Mouse (Mus musculus) megakaryocyte, embryonic 14.5 days (primary cell): ENCODE measurements around the gene Rpf2. TPM values are rescaled to one million over a fixed set of nuclear protein-coding genes. Genes with fewer than 3 reads are reported as not detected.

Experiments
- H3K27me3 ChIP-seq: replicated peaks from 2 replicates; pipeline ENCODE3; 2012; ENCODE audit warnings: inconsistent platforms
- H3K36me3 ChIP-seq: replicated peaks from 2 replicates; pipeline ENCODE3; 2012; ENCODE audit warnings: low read length, inconsistent platforms, mixed read lengths
- H3K4me1 ChIP-seq: 2 replicates; pipeline ENCODE4 v1.6.1; 2012; ENCODE audit warnings: inconsistent platforms
- H3K4me3 ChIP-seq: replicated peaks from 2 replicates; pipeline ENCODE3; 2012; ENCODE audit warnings: moderate library complexity, mild to moderate bottlenecking, inconsistent platforms
- H3K9me3 ChIP-seq: 2 replicates; pipeline ENCODE4 v1.6.1; 2012; ENCODE audit warnings: inconsistent platforms
- FLI1 ChIP-seq: IDR thresholded peaks from 2 replicates; pipeline ENCODE4 v1.6.1; 2012; ENCODE audit warnings: low read length, inconsistent platforms, mixed read lengths
- GATA1 ChIP-seq: IDR thresholded peaks from 3 replicates; pipeline ENCODE4 v1.6.1; 2012; ENCODE audit warnings: mixed read lengths, low read length, inconsistent platforms, borderline replicate concordance
- polyA plus RNA-seq: library from polyadenylated mRNA; stranded (reverse); fragments of >175 nt; gene quantifications from 2 replicates; pipeline ENCODE4 v1.2.3, GENCODE M21; 2012; ENCODE audit warnings: low replicate concordance; ENCODE audit not compliant: insufficient read depth

Gene Rpf2
- polyA plus RNA-seq, 1 experiment: 1.3 TPM

- peaks cover 78% of the 10 kb centered on the region for H3K4me1 ChIP-seq
- no peaks in the 10 kb centered on the region for H3K27me3 ChIP-seq
- H3K9me3 ChIP-seq: no peaks in the 10 kb centered on the region
- TF ChIP-seq GATA1: no peak
- no peak for TF ChIP-seq FLI1
- H3K36me3 ChIP-seq: no peaks in the 10 kb centered on the region
- no peak overlapping the region for H3K4me3 ChIP-seq
Measured at GRCm38 (mm10) chr10:40195001-40195400, 51.8 kb downstream of the Rpf2 start.

- Histone ChIP-seq H3K4me3 (peak overlapping the region; percentile 89), H3K4me1 (peaks cover 78% of the 10 kb centered on the region), H3K9me3 (no peaks in the 10 kb centered on the region), H3K27me3 (no peaks in the 10 kb centered on the region), H3K36me3 (no peaks in the 10 kb centered on the region)
- TF ChIP-seq FLI1: no peak
- no peak for TF ChIP-seq GATA1
Measured at GRCm38 (mm10) chr10:40192010-40192935, 54.6 kb downstream of the Rpf2 start.

- TF ChIP-seq GATA1 (no peak), FLI1 (no peak)
- Histone ChIP-seq H3K4me3 (peak overlapping the region; percentile 89), H3K9me3 (no peaks in the 10 kb centered on the region), H3K4me1 (peaks cover 72% of the 10 kb centered on the region), H3K36me3 (no peaks in the 10 kb centered on the region), H3K27me3 (no peaks in the 10 kb centered on the region)
Measured at GRCm38 (mm10) chr10:40191338-40191979, 55.4 kb downstream of the Rpf2 start.

- peak overlapping the region; percentile 89 for H3K4me3 ChIP-seq
- no peaks in the 10 kb centered on the region for H3K27me3 ChIP-seq
- no peaks in the 10 kb centered on the region for H3K36me3 ChIP-seq
- H3K9me3 ChIP-seq: no peaks in the 10 kb centered on the region
- peaks cover 70% of the 10 kb centered on the region for H3K4me1 ChIP-seq
- no peak for TF ChIP-seq FLI1
- no peak for TF ChIP-seq GATA1
Measured at GRCm38 (mm10) chr10:40190871-40191270, 56.0 kb downstream of the Rpf2 start.

GRCm38 (mm10) chr10:40189689-40190088, 57.1 kb downstream of the Rpf2 start:
- H3K36me3 ChIP-seq: no peaks in the 10 kb centered on the region
- no peaks in the 10 kb centered on the region for H3K9me3 ChIP-seq
- peaks cover 67% of the 10 kb centered on the region for H3K4me1 ChIP-seq
- H3K27me3 ChIP-seq: no peaks in the 10 kb centered on the region
- TF ChIP-seq GATA1 (no peak), FLI1 (no peak)
- no peak overlapping the region for H3K4me3 ChIP-seq

- TF ChIP-seq GATA1: no peak
- H3K9me3 ChIP-seq: no peaks in the 10 kb centered on the region
- H3K4me3 ChIP-seq: no peak overlapping the region
- peaks cover 61% of the 10 kb centered on the region for H3K4me1 ChIP-seq
- peaks cover 3% of the 10 kb centered on the region for H3K27me3 ChIP-seq
- no peaks in the 10 kb centered on the region for H3K36me3 ChIP-seq
Measured at GRCm38 (mm10) chr10:40188831-40189230, 58.0 kb downstream of the Rpf2 start.

- H3K27me3 ChIP-seq: peaks cover 4% of the 10 kb centered on the region
- H3K4me3 ChIP-seq: no peak overlapping the region
- no peaks in the 10 kb centered on the region for H3K9me3 ChIP-seq
- peaks cover 49% of the 10 kb centered on the region for H3K4me1 ChIP-seq
- TF ChIP-seq GATA1: no peak
- no peak for TF ChIP-seq FLI1
- H3K36me3 ChIP-seq: no peaks in the 10 kb centered on the region
Measured at GRCm38 (mm10) chr10:40185956-40186355, 60.9 kb downstream of the Rpf2 start.

GRCm38 (mm10) chr10:40180011-40180410, 66.8 kb downstream of the Rpf2 start:
- H3K27me3 ChIP-seq: peaks cover 4% of the 10 kb centered on the region
- H3K9me3 ChIP-seq: no peaks in the 10 kb centered on the region
- no peak for TF ChIP-seq GATA1
- no peak for TF ChIP-seq FLI1
- peaks cover 59% of the 10 kb centered on the region for H3K4me1 ChIP-seq
- no peak overlapping the region for H3K4me3 ChIP-seq
- H3K36me3 ChIP-seq: no peaks in the 10 kb centered on the region

- TF ChIP-seq FLI1 (no peak), GATA1 (no peak)
- Histone ChIP-seq H3K4me1 (peaks cover 62% of the 10 kb centered on the region), H3K9me3 (no peaks in the 10 kb centered on the region), H3K36me3 (no peaks in the 10 kb centered on the region), H3K4me3 (no peak overlapping the region), H3K27me3 (peaks cover 4% of the 10 kb centered on the region)
Measured at GRCm38 (mm10) chr10:40179142-40179541, 67.7 kb downstream of the Rpf2 start.
